Mouse (Mus musculus) cerebellum, adult 9-10 months (tissue): ENCODE measurements around the gene Sumo3.
A peak's percentile ranks its signal among the peaks of the same experiment; 100 is the strongest.

Experiments
- DNase-seq: peaks from one replicate; pipeline ENCODE4 v3.0.0; 2022

Gene Sumo3

DNA sequence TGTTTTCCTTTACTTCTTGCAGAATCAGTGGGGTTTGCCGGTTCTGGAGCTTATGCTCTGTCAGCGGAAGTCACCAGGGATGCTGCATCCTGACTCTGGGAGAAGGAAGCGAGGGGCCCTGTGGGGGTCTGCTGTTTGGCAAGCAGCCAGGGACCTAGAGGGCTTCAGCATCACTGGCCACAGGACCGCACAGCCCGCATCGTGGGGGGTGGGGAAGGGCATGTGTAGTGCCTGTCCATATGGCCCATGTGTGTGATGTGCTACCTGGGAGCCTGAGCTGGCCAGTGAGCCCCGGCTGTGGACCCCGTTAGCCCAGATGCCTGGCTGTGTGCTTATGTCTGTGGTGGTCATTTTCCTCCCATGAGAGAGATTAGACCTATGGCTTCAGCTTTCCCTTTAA lies 16.1 kb upstream of the Sumo3 start:
- no peak for DNase-seq

DNA sequence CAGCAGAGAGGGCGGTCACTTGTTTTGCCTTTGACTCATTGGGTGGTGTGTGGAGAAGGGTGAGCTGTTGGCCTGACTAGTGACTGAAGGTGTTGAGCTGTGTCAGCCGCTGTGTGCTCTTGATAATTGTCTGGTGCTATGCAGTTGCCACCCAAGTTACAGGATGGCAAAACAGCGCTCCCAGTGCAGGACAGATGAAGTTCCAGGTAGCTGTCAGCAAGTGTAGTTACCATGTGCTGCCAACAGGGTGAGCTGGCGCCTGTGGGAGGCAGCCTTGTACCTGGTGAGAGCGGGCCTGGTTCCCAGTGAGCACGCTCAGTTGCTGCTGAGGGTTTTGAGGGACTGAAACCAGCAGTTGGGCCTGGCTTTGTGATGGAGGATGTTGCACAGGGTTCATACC lies 15.1 kb upstream of the Sumo3 start:
- peak; percentile 71 for DNase-seq

DNA sequence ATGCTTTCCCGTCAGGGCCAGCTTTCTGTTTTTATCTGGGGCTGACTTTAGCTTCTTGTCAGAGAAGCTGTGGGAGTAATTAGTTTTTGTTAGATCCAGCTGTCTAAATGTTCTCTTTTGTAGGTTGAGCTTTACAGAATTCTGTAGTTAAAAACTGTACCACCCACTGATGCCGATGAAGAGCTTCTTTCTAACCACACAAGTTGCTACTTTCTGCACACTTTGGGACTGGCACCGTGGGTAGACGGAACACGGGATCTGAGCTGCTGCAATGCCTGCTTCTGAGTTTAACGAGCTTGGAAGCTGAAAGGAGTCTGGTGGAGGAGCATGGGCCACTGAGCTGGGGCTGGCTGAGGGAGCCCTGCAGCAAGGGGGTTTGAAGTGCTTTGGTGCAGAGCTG lies 14.4 kb upstream of the Sumo3 start:
- no peak for DNase-seq

DNA sequence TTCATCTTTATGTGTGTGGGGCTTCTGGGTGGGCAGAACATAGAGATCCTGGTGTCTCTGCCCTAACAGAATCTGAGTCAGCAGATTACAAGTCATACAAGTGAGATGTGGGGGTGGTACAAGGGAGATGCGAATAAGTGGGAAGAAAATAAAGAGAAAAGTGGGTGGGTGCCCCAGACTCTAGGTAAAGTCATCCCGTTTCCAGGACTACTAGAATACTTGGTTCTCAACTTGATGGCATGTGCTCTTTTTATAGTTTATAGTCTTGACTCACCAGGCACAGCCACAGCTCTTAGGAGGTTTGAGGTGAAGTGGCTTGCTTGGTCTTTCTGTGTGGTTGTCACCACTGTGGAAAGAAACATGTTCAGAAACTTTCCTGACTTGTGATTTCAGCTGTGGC lies 9.8 kb upstream of the Sumo3 start:
- no peak for DNase-seq

DNA sequence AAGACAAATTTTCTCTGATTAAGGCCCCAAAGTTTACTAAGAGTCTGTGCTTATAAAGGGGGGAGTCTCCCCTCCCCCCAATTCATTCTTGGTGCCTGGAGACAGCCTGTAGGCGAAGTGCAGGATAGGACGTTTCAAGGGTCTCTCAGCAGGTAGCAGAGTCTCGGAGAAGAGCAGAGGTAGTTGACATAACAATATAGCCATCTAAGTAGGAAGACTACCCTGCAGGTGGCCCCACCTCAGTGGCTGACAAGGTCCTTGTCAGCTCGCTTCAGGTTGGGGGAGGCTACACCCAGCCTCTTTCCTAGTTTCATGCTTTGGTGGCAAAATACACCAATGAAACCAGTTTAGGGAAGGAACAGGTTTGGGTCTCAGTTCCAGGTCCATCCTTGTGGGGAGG lies 2.9 kb upstream of the Sumo3 start:
- DNase-seq: no peak

DNA sequence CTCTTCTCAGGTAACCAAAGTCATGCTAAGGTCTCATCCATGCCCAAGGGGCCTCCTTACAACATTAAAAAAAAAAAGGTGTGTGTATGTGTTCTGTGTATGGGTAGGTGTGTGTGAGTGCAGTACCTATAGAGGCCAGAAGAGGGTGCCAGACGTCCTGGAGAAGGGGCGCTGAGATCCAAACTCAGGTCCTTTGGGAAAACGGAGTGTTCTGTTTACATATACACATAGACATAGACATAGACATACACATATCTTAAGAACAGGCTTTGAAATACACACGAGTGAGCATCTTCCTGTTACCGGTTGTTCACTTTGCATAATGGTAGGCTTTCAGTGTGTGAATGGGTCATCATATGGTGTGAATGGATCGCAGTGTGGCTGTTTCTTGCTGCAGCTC lies 1.8 kb upstream of the Sumo3 start:
- no peak for DNase-seq

DNA sequence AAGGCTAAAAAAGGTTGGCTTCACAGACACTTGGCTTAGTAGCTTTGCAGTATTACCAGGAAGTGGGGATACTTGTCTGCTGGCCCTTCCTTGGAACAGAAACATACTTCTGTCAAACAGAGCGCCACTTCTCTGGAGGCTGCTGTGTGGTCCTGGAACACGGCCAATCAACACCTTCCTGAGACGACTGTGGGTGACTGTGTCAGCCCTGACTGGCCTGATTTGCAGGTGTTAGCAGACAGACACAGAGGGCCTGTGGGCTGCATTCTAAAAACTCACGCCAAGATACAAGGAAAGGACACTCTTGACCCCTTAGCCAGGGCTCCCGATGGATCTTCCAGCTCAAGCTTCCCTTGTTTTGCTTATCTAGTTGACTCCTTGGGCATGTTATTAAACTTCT lies 939 bp upstream of the Sumo3 start:
- DNase-seq: no peak

DNA sequence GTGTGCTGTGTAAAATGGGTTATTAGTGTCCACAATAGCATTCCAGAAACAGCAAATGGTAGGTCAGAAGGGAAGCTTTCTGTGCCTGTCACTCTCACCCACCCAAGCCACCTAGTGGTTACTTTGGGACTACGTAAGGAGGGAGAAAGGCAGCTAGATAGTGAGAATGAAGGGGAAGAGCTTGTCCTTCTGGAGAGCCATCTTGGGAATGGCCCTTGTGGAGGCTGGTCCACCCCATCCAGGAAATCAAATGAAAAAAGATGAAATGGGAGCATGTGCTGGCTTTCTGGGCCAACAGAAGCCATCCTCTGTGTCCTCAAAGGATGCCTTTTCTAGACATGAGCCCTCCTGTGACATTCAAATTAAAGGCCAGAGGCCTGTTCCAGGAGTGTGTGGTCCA lies 529 bp upstream of the Sumo3 start:
- no peak for DNase-seq

DNA sequence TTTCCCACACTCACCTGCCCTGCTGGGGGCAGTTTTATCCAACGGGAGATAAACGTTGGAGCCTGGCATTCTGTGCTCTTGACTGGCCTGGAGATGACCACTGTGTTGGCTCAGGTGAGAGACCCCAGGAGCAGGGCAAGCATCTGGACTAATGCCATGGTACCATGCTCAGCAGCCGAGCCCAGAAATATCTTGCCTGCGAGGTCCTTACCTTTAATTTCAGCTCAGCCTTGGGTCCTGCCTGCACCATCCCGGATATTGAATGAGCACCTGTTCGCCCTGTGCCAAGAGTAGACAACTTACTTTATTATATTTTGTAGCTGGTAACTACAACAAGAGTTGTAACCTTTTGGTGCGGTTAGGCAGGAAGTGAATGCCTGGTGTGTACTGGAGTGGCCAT lies 958 bp downstream of the Sumo3 start:
- peak; percentile 75 for DNase-seq

DNA sequence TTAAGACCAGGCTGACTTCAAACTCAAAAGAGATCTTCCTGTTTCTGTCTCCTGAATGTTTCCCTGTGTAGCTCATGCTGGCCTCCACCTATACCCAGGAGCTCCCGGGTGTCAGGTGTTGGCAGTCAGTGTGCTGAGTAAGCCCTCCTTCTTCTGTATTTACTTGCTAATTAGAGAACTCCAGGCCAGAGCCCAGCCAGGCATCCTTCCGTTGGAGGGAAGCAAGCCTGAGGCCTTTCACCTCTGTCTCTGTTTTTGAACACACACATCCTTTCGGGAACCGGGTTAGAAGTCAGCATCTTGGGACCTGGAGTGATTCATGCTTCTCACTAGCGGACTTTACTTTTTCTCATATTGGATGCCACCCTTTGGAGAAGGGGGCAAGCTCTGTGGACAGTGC lies 1.5 kb downstream of the Sumo3 start:
- no peak for DNase-seq

DNA sequence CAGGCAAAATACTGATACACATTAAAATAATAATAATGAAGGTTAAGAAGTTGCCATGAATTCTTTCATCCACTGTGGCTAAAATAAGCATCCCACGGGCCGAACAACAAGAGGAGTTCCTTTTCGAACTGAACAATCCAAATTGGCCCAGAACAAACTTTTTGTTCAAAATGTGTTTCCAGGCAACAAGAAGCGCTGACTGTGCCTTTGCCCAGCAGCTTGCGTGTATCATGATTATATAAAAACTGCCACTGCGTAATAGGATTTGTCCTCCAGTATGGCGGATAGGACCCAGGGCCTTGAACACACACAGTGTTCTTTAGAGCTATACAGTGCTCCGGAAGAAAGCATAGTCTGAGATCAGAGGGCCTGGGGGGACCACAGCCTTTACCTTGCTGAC lies 2.7 kb downstream of the Sumo3 start:
- DNase-seq: no peak

DNA sequence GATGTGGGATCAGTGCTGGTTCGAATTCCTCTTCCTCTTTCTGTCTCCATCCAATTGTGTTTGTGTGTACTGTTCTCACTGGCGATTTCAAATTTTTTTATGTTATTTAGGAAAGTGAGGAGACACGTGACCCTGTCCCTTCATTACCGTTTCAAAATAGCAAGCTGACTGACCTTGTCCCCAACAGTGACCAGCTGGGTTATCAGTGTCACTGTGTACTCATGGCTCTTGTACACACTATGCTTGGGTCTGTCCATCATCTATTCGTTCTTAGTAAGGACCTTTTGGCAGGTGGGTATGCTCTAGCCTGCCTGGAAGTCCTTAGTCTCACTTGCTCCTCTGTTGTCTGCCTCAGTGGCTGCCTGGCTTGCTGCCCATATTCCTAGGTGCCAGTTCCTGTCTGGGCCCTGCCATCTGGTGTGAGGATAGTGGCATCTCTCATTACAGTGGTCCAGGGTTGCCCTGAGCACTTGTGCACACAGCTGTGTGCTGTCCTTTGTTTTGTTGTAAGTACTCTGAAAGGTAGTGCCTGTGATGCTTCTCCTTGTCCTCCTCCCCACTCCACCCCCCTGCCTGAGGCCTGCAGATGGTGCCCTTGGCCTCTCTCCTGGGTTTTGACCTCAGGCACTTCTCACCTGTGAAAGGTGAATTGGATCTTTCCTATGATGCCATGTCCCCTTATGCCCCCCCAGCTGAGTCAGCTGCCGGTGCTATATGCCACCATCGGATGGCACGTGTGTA lies 4.5 kb downstream of the Sumo3 start:
- DNase-seq: no peak

DNA sequence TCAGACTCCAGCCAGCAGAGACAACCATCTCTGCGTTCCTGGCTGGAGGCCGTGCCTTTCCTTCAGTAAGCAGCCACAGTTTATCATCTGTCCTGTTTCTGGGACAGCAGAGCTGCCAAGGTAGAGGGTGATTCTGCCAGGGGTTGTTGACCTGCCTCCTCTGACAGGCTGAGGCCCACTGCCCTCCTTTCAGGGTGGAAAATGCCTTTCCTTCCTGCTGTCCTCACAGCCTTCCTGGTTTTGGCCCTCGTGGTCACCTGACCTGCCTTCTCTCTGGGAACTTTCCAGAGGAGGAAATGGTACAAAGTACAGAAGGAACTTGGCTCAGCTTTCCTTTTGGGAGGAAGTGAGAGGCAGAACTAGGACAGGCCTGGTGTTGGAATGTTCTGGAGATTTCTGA lies 7.5 kb downstream of the Sumo3 start:
- DNase-seq: no peak

DNA sequence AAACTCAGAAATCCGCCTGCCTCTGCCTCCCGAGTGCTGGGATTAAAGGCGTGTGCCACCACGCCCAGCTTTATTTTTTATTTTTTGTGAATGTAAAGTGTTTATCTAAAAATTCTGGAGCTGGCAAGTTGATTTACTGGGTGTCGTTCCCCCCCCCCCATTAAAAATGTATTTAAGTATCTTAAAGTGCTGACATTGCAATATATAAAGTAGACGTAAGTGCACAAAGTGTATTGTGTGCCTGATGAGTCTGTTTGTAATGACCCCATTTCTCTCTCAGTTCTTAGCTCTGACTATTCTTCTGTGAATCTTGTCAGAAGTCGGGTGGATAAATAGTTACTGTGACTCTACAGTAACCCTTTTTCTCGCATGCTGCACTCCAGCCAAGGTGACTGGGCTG lies 9.8 kb downstream of the Sumo3 start:
- DNase-seq: no peak

DNA sequence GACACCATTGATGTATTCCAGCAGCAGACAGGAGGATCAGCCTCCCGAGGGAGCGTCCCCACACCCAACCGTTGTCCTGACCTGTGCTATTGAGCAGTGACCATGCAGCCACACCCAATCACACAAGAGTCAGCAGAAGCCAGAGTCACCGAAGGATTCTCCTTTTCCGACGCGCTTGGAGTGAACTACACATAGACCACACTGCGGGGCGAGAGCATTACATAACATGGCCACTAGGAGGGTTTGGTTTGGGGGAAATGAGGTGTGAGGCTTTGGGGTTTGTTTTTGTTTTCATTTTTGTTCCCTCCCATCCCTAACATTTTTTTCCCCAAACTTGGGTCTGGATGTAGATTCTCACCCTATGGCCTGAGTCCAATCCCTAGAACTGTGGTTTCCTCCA lies 10.3 kb downstream of the Sumo3 start:
- DNase-seq: no peak

DNA sequence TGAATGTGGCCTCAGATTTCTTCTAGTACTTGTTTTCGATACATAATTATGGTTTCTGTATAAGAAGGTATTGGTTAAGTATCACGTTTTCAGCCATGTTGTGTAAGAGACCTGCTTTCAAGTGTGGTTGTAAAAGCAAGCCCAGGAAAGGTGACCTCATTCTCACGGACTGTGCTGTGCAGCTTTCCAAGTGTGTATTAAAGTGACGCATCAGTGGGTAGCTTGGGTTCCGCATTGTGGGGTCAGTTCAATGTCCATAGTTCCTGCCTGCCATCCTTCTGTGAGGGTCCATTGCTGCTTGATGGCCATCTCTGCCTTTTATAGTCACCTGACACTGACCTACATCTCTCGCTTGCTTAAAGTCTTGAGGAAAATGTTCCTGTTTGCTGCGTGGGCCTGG lies 11.0 kb downstream of the Sumo3 start:
- DNase-seq: no peak

DNA sequence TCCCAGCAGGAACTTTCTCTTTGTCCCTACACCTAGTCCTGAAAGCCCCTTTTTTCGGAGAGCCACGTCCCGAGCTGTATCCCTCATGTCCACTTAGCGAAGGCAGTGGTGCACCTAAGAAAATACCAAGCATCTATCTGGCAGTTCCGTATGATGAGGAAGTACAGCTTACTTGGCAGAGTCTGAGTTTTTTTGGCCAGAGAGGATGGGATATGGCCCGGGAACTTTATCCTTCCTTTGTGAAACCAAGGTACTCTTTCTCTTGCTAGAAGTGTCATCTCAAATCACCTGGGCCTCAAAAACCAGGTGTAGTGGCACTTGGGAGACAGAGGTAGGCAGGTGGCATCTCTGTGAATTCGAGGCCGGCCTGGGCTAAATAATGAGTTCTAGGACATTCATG lies 15.6 kb downstream of the Sumo3 start:
- no peak for DNase-seq

DNA sequence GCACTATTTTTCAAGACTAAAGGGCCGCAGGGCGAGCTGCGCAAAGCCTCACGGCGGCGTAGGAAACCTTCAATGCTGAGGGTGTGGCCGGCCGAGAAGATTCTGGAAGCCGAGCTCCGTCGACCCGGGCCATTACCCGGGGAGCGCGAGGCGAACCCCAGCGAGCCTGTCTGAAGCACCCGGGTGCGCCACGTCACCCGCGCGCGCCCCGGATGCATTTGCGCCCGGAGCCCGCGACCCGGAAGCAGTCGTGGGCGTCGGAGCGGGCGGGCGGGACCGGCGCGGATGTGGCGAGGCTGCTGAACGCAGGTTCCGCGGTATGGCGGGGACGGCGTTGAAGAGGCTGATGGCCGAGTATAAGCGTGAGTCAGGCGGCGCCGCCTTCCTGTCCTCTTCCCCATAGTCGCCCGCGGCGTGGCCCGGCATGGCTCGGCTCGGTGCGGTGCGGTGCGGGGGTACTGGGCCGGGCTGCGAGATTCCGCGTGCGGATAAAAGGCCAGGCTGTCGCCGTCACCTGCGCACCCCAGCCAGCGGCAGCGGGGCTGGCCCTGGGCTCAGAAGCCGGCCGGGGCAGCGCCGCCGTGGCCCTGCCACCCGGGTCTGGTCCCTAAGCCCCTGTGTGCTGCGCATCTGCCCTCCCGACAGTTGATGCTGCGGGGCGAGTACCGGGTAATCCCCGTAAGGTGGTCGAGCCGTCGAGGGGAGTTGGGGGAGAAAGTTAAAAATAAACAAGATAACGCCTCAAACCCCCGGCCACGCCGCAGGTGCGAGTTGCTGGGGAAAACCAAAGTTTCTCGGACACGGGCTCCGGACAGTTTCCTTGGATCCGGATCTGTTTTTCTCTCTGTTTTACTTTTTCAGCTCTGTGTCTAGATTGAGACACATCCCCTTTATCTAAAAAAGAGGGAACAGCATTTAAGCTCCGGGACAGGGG lies 16.4 kb downstream of the Sumo3 start, which contains the start of gene Ube2g2:
Gene Ube2g2, plus strand, starts transcription at position 221 of the 934 bp plus-strand sequence.
- peak; percentile 89 for DNase-seq

DNA sequence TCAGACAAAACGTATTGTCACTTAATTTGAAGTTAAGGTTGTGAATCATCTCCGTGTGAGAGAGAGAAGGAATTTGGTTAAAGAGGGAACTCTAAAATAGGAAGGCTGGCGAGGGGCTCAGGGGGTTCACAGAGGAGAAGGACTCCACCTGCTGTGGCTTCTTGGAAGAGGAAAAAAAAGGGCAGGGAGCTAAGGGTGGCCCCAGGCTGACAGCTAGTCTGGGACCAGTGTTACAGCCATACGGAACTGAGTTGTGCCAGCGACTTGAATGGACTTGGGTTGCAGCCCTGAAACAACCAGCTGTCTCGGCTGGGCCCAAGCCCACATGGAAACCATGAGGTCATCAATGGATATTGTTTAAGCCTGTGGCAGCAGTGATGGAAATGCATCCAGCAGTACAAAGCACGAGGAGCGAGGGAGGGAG lies 17.2 kb downstream of the Sumo3 start:
- peak; percentile 74 for DNase-seq

DNA sequence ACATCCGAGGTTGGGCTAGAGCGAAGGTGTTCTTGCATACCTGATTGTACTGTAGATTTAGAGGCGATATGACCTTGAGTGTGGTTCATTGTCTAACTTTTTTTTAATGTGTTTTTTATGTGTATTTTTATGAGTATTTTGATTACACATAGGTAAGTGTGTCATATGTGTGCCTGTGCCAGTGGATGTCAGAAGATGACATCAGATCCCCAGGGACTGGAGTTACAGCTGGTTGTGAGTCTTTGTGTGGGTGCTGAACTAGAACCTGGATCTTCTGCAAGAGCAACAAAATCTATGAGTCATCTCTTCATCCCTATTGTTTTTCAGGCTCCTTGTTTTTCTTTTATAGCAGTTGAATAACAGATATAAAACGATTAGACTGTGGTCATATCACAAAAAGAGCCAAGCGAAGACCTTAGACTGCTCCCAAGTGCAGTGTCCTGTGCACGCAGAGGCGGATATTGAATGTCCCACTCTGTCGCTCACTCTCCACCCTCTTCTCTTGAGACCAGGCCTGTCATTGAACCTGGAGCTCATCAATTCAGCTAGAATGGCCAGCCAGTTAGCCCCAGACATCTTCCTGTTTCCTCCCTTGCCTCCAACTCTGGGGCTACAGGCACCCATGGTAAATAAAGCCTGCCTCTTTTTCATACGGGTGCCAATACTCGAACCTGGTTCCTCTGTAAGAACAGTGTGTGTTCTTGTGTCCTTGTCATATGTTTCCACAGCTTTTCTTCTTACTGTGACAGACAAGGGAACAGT lies 17.9 kb downstream of the Sumo3 start:
- DNase-seq: no peak

DNA sequence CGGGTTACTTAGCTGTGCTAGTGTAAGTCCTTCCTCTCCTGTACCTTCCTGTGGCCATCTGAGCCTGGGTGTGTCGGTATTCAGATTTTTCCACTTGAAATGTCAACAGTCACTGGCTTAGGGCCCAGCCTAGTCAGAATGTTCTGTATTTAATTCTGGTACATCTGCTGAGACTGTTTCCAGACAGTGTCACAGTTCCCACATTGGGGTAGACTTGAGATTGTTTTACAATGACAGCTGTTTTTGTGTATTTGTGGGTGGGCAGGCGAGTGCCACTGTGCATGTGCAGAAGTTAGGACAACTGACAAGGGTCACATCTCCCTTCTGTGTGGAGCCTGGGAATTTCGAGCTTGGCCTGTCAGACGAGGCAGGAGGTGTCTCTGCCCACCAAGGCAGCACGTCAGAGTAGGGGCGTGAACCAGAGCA lies 18.7 kb downstream of the Sumo3 start:
- no peak for DNase-seq

DNA sequence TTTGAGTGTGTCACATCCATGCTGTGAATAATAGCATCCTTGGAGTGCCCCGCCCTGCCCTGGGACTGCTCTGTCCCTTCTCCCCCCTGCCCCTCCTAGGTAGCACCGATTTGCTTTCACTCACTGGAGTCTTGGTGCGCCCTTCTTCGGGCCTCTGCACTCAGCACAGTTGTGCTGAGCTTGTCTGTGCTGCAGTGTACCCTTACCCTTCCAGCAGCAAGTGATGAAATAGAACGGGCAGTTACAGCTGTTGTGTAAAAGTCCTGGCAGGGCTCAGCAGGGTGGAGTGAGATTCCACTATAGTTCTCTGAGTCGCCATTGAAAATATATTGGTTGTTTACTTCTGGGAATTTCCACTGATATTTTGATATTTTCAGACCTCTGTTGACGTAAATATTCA lies 20.1 kb downstream of the Sumo3 start:
- DNase-seq: no peak

DNA sequence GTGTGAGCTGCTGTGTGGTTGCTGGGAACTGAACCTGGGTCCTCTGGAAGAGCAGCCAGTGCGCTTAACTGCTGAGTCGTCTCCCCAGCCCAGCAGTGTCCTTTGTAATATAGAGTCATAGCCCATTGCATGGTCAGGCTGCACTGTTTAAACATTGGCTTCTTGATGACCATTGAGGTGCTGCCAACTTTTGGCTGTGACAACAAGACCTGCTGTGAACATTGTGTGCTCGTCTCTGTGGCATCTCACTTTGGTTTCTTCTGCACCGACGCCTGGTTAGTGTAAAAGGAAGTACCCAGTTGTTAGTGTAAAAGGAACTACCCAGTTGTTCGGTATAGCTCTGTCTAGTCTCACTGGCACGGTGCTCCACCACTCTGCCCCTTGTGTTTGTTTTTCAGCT lies 20.7 kb downstream of the Sumo3 start:
- no peak for DNase-seq

DNA sequence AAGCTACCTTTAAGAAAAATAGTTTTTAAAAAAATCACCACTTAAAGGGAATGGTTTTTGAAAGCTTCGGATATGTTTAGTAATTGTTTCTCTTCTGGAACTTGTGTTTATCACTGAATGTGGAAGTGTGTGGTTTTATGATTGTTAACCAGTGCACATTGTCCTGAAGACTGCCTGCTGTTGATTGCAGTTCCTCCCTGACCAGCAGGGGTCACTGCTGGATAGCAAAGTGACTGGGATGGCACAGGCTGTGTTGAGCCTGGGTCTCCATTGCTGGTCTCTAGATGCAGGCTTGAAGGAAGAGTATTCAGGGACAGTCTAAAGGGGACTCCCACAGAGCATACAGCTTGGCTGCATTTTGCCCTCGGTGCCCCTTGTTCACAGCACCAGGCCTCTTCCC lies 21.6 kb downstream of the Sumo3 start:
- peak; percentile 88 for DNase-seq
